Mouse (Mus musculus): ENCODE measurements around the gene Rasgrp4.
"Not testable (repeated sequence)": the region's sequence is repeated elsewhere in the genome, so short reads cannot be mapped to it uniquely, and the experiment has no call there.

- not testable (repeated sequence) for TF ChIP-seq CTCF, EP300 (IDR thresholded peaks at IDR 0.05)
These were observed 46.7 kb downstream of the Rasgrp4 start for GRCm38 (mm10) chr7:29181323-29181722.

All from lung, postnatal 0 days (tissue).